Mouse (Mus musculus): ENCODE results near the gene Dll4.

DNA sequence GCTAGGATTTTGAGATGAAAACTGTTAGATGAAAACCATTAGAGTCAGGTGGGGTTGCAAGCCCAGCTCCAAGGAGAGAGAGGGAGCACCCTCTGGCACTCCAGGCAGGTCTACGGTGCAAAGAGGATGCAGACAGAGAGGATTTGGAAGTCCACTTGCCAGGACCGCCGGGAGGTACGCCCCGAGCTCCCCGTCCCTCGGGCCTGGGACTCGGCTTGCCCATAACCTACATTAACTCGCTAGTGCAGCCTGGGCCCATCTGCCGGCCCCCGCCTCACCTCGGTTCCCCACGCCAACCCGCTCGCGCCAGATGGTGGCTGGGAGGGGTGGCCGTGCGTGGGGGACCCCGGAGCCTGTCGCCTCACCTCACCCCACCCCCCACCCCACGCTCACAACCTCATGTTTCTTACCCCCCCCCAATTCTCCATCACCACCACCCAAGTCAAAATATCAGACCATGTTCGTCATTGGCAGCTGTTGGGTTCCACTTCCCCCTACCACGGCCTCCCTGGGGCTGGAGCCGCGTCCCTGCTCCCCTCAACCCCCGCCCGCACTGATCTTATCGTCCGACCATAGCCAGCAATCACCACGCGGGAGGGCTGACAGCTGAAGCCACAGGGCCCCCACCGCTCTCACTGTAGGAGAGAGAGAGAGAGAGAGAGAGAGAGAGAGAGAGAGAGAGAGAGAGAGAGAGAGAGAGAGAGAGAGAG is 1.6 kb upstream of the Dll4 start:
- TF ChIP-seq HCFC1 (IDR thresholded peaks at IDR 0.05; ENCODE audit: borderline replicate concordance, insufficient read depth, low read length) (no peak), ZC3H11A (IDR thresholded peaks at IDR 0.05; ENCODE audit: borderline replicate concordance, low read depth, low read length) (no peak)
